Mouse (Mus musculus) small intestine, adult 2 months (tissue): ENCODE data around the gene Nfia.

Experiments used
- CTCF ChIP-seq: fragments of 200-500 bp; IDR thresholded peaks from 2 replicates; pipeline ENCODE4 v1.5.1; 2012; ENCODE audit warnings: low read depth, mild to moderate bottlenecking, control low read depth, inconsistent platforms, low read length, moderate library complexity, mixed read lengths; ENCODE audit not compliant: insufficient replicate concordance, insufficient read length; ENCODE audit errors: extremely low read depth
- POLR2A ChIP-seq: fragments of 200-500 bp; IDR thresholded peaks from 2 replicates; pipeline ENCODE4 v1.6.1; 2012; ENCODE audit warnings: low read depth, mild to moderate bottlenecking, control low read depth, inconsistent platforms, low read length, moderate library complexity

GRCm38 (mm10) chr4:98055036-98055435 lies 282.5 kb downstream of the Nfia start:
- TF ChIP-seq CTCF (no peak), POLR2A (no peak)
